Mouse (Mus musculus) heart, postnatal 0 days (tissue): Measurements from ENCODE around the gene N4bp2l1. TPM values are rescaled to one million over a fixed set of nuclear protein-coding genes. Genes with fewer than 3 reads are reported as not detected.

Experiments used
- ATAC-seq: fragments of 200-750 bp; cut with Nextera tagmentation; 2 replicates; pipeline ENCODE4 v1.8.0; 2017; ENCODE audit warnings: low read depth, moderate number of reproducible peaks, moderate library complexity; ENCODE audit not compliant: insufficient read depth
- DNase-seq: peaks from one replicate; pipeline ENCODE4 v3.0.0-alpha.2; 2016; ENCODE audit warnings: low spot score
- H3K27ac ChIP-seq: fragments of 300-500 bp; sonication (generic); 2 replicates; pipeline ENCODE4 v1.5.1; 2014; ENCODE audit warnings: low read depth, mild to moderate bottlenecking
- H3K27me3 ChIP-seq: fragments of 300-500 bp; sonication (generic); 2 replicates; pipeline ENCODE4 v1.6.1; 2014; ENCODE audit warnings: low read length, mixed read lengths; ENCODE audit not compliant: control insufficient read depth, insufficient read depth
- H3K36me3 ChIP-seq: fragments of 300-500 bp; sonication (generic); replicated peaks from 2 replicates; pipeline ENCODE4 v1.6.1; 2014; ENCODE audit warnings: low read length, mixed read lengths; ENCODE audit not compliant: control insufficient read depth, insufficient read depth
- H3K4me1 ChIP-seq: fragments of 300-500 bp; sonication (generic); 2 replicates; pipeline ENCODE4 v1.6.1; 2014; ENCODE audit warnings: antibody characterized with exemption; ENCODE audit not compliant: control insufficient read depth, insufficient read depth
- H3K4me2 ChIP-seq: fragments of 300-500 bp; sonication (generic); 2 replicates; pipeline ENCODE4 v1.6.1; 2014; ENCODE audit warnings: low read depth, mild to moderate bottlenecking, low read length, moderate library complexity
- H3K4me3 ChIP-seq: fragments of 300-500 bp; sonication (generic); 2 replicates; pipeline ENCODE4 v1.5.1; 2014; ENCODE audit warnings: low read depth, low read length
- H3K9ac ChIP-seq: fragments of 300-500 bp; sonication (generic); replicated peaks from 2 replicates; pipeline ENCODE4 v1.6.1; 2014; ENCODE audit warnings: low read depth, low read length, mixed read lengths
- H3K9me3 ChIP-seq: fragments of 300-500 bp; sonication (generic); replicated peaks from 2 replicates; pipeline ENCODE4 v1.6.1; 2016; ENCODE audit warnings: low read length; ENCODE audit not compliant: control insufficient read depth
- CTCF ChIP-seq: IDR thresholded peaks from 2 replicates; pipeline ENCODE4 v1.5.1; 2016; ENCODE audit warnings: antibody characterized with exemption, control low read depth, low read depth
- EP300 ChIP-seq: IDR thresholded peaks from 2 replicates; pipeline ENCODE4 v1.6.1; 2016; ENCODE audit warnings: antibody characterized with exemption, low read depth
- WGBS: fragments of 180-500 bp; shearing (Covaris S2); extraction: QIAGEN DNeasy Blood & Tissue Kit; methylation state at CpG from one replicate; pipeline ENCODE4 v1.1.7; 2014; 5-methylcytosine and 5-hydroxymethylcytosine counted together
- polyA plus RNA-seq: library from polyadenylated mRNA; unstranded; fragments of >200 nt; fragmentation: Nextera tagmentation; extraction: Ambion mirVana; gene quantifications from 2 replicates; pipeline ENCODE4 v1.2.1, GENCODE M21; 2015
- total RNA-seq: library from RNA; depleted of rRNA; stranded (reverse); fragments of >200 nt; gene quantifications from 2 replicates; pipeline ENCODE4 v1.2.3, GENCODE M21; 2014; ENCODE audit warnings: low replicate concordance

The N4bp2l1 gene
- total and polyA plus RNA-seq, 2 experiments from 2014 or later: 0.15 to 3.3 TPM

- H3K9me3 ChIP-seq: no peaks in the 10 kb centered on the region
- H3K4me2 ChIP-seq: no peak overlapping the region
- DNase-seq (peak; percentile 45), ATAC-seq (peak; percentile 83)
- H3K27ac ChIP-seq: no peak overlapping the region
- no peaks in the 10 kb centered on the region for H3K27me3 ChIP-seq
- no peaks in the 10 kb centered on the region for H3K36me3 ChIP-seq
- WGBS: 20% methylated on average over 7 of the region's 7 CpGs
- H3K9ac ChIP-seq: no peak overlapping the region
- H3K4me1 ChIP-seq: no peaks in the 10 kb centered on the region
- TF ChIP-seq CTCF (no peak), EP300 (peak; percentile 68)
- no peak overlapping the region for H3K4me3 ChIP-seq
Observed at GRCm38 (mm10) chr5:150625528-150625927, 28.5 kb upstream of the N4bp2l1 start.

- no peak for DNase-seq
- Histone ChIP-seq H3K4me1 (no peaks in the 10 kb centered on the region), H3K27ac (no peak overlapping the region), H3K4me2 (no peak overlapping the region), H3K36me3 (no peaks in the 10 kb centered on the region), H3K9ac (no peak overlapping the region), H3K9me3 (no peaks in the 10 kb centered on the region), H3K27me3 (no peaks in the 10 kb centered on the region), H3K4me3 (no peak overlapping the region)
- 13% methylated on average over 1 of the region's 1 CpGs for WGBS
- ATAC-seq: no peak
- TF ChIP-seq CTCF (no peak), EP300 (no peak)
Observed at GRCm38 (mm10) chr5:150622792-150623191, 25.8 kb upstream of the N4bp2l1 start.

GRCm38 (mm10) chr5:150621592-150621991 lies 24.6 kb upstream of the N4bp2l1 start:
- DNase-seq (no peak), ATAC-seq (no peak)
- H3K4me2 ChIP-seq: no peak overlapping the region

GRCm38 (mm10) chr5:150620588-150621135 lies 23.7 kb upstream of the N4bp2l1 start:
- Histone ChIP-seq H3K27me3 (no peaks in the 10 kb centered on the region), H3K9ac (no peak overlapping the region), H3K36me3 (no peaks in the 10 kb centered on the region), H3K9me3 (no peaks in the 10 kb centered on the region), H3K4me2 (no peak overlapping the region), H3K4me1 (no peaks in the 10 kb centered on the region), H3K27ac (no peak overlapping the region), H3K4me3 (no peak overlapping the region)
- DNase-seq (no peak), ATAC-seq (no peak)
- WGBS: 80% methylated on average over 7 of the region's 7 CpGs
- TF ChIP-seq EP300 (no peak), CTCF (no peak)

More at GRCm38 (mm10) chr5:150621592-150621991, 24.6 kb upstream of the N4bp2l1 start:
- no peaks in the 10 kb centered on the region for H3K4me1 ChIP-seq
- 82% methylated on average over 3 of the region's 3 CpGs for WGBS
- no peak overlapping the region for H3K27ac ChIP-seq
- TF ChIP-seq EP300 (no peak), CTCF (no peak)
- no peak overlapping the region for H3K4me3 ChIP-seq
- no peak overlapping the region for H3K9ac ChIP-seq
- H3K9me3 ChIP-seq: no peaks in the 10 kb centered on the region
- no peaks in the 10 kb centered on the region for H3K36me3 ChIP-seq
- no peaks in the 10 kb centered on the region for H3K27me3 ChIP-seq

- H3K36me3 ChIP-seq: no peaks in the 10 kb centered on the region
- no peak overlapping the region for H3K4me2 ChIP-seq
- TF ChIP-seq EP300 (no peak), CTCF (no peak)
- no peaks in the 10 kb centered on the region for H3K27me3 ChIP-seq
- ATAC-seq: no peak
- H3K9me3 ChIP-seq: no peaks in the 10 kb centered on the region
- no peak overlapping the region for H3K4me3 ChIP-seq
- 87% methylated on average over 10 of the region's 10 CpGs for WGBS
- no peak for DNase-seq
- no peak overlapping the region for H3K9ac ChIP-seq
- H3K4me1 ChIP-seq: no peaks in the 10 kb centered on the region
- H3K27ac ChIP-seq: no peak overlapping the region
Observed at GRCm38 (mm10) chr5:150618599-150619355, 21.8 kb upstream of the N4bp2l1 start.

- Histone ChIP-seq H3K9ac (no peak overlapping the region), H3K27me3 (no peaks in the 10 kb centered on the region), H3K4me2 (no peak overlapping the region), H3K9me3 (no peaks in the 10 kb centered on the region), H3K4me3 (no peak overlapping the region), H3K36me3 (no peaks in the 10 kb centered on the region), H3K4me1 (no peaks in the 10 kb centered on the region), H3K27ac (no peak overlapping the region)
- DNase-seq (no peak), ATAC-seq (no peak)
- TF ChIP-seq CTCF (no peak), EP300 (no peak)
- 75% methylated on average over 3 of the region's 3 CpGs for WGBS
Observed at GRCm38 (mm10) chr5:150616731-150617130, 19.7 kb upstream of the N4bp2l1 start.
